Mouse (Mus musculus) megakaryocyte-erythroid progenitor cell, adult 5-6 weeks (primary cell): ENCODE measurements around the gene Rps6kl1. TPM values are rescaled to one million over a fixed set of nuclear protein-coding genes. Genes with fewer than 3 reads are reported as not detected.
A peak's percentile ranks its signal among the peaks of the same experiment; 100 is the strongest.
"Not testable (repeated sequence)": the region's sequence is repeated elsewhere in the genome, so short reads cannot be mapped to it uniquely, and the experiment has no call there.

ENCODE experiments used
- ATAC-seq: replicated peaks from 2 replicates; pipeline ENCODE4 v1.8.0; 2016; ENCODE audit warnings: mild to moderate bottlenecking, inconsistent platforms; ENCODE audit not compliant: severe bottlenecking, poor library complexity, low FRiP score, low TSS enrichment
- total RNA-seq, 2 experiments: library from RNA; stranded (forward) in 1 of 2; stranded (reverse) in 1 of 2; fragments of 200-1000, 215-1000 nt in 1 of 2; fragments of >200 nt in 1 of 2; fragmentation: Nextera tagmentation in 1 of 2; gene quantifications; 2 replicates each; pipeline ENCODE4 v1.2.3; 2014 to 2017

Rps6kl1 gene
- total RNA-seq, 2 experiments from 2014 or later = not detected

DNA sequence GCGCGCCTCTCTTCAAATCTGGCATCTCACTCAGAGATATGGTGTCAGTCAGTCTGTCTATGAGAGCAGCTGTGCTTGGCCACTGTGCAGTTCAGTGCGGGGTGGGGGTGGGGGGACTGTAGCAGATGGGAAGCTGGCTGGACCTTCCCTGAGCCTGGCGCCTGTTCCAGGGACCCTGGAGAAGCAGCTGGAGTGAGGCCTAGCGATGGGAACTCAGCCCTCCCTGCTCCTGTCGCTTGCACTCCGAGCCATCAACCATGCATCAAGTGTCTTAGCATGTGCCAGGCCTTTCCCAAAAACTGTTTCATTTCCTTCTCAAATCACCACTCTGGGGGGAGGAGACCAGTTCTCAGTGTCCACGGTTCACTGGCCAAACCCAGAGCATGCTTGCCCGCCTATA, 5.4 kb downstream of the Rps6kl1 start:
- no peak for ATAC-seq

- ATAC-seq = no peak
Observed at GRCm38 (mm10) chr12:85144821-85145220, 6.2 kb downstream of the Rps6kl1 start.

DNA sequence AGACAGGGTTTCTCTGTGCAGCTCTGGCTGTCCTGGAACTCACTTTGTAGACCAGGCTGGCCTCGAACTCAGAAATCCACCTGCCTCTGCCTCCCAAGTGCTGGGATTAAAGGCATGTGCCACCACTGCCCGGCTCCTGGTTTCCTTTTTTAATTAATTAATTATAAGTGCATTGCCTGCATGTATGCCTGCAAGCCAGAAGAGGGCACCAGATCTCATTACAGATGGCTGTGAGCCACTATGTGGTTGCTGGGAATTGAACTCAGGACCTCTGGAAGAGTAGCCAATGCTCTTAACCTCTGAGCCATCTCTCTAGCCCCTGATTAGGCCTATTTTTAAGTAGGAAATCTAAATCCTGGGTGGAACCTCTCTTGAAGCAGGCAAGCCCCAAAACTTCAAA, 6.8 kb downstream of the Rps6kl1 start:
- ATAC-seq = not testable (repeated sequence)

- ATAC-seq = peak; percentile 66
Observed at GRCm38 (mm10) chr12:85142803-85143202, 8.3 kb downstream of the Rps6kl1 start.

GRCm38 (mm10) chr12:85141096-85141495, 10.0 kb downstream of the Rps6kl1 start:
- ATAC-seq = no peak

- no peak for ATAC-seq
Observed at GRCm38 (mm10) chr12:85140036-85140701, 10.9 kb downstream of the Rps6kl1 start.

DNA sequence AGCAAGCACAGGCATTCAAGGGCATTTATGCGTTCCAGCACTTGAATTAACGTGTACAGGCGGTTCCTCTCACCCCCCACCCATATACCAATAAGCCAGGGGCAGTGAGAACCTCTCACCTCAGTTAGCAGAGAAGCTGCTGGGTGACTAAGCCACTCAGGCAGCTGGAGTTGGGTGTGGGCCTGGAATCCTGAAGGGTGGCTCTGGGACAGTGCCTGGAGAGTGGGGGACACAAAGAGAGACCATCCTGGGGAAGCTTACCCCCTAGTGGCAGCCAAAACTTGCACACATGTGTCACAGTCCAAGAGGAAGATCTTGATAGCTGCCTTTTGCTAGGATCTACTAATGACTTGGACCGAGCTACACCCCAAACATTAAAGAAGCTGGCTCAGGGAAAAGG, 14.4 kb downstream of the Rps6kl1 start:
- no peak for ATAC-seq

DNA sequence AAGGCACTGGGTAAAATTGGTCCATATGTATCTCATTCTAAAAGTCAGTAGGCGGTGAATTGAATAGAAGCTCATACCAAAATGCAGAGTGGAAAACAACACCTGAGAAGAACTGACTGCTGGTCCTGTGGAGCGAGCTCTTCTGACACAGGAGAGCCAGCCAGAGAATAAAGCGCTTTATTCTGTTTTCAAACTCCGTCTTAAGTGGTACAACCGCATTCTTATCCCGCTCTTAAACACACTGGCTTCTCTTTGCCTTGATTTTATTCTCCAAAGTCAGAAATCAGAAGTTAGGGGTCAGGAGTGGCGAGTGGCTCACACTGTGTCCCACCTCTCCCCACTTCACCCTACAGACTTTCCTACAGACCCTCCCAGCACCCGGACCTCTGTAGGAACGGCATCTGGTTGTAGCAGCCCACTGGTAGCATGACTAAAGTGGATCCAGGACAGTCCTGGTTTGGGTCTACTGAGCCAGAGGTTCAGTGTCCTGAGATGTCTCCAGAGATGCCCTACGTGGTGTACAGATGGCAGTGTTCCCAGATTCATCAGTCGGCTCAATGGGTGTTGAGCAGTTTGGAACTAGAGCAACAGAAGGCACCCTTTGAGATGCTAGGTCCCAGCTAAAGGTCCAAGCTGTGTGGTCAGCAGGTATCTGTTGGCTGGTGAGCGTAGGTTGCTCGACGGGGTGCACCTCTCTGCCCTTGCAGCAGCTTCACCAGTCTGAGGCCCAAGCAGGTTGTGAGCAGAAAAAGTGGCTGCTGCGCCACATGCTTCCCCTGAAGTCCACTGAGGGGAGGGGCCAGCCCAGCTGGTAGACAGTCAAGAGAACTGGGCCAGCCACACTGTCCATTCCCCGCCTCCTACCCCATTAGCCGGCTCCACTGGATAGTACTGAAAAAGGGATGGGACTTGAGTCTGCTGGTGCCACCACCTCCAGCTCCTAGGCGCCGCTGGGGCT, 15.3 kb downstream of the Rps6kl1 start:
- peak; percentile 17; the same call in 1 of the 2 replicates for ATAC-seq

GRCm38 (mm10) chr12:85134043-85134794, 16.8 kb downstream of the Rps6kl1 start:
- ATAC-seq = no peak

GRCm38 (mm10) chr12:85131361-85131760, 19.7 kb downstream of the Rps6kl1 start:
- no peak for ATAC-seq

- no peak for ATAC-seq
Observed at GRCm38 (mm10) chr12:85129426-85129978, 21.6 kb downstream of the Rps6kl1 start.

- ATAC-seq = peak; percentile 58; the same call in 1 of the 2 replicates
Observed at GRCm38 (mm10) chr12:85126986-85127603, 24.0 kb downstream of the Rps6kl1 start.

- ATAC-seq = no peak
Observed at GRCm38 (mm10) chr12:85124751-85125150, 26.3 kb downstream of the Rps6kl1 start.

DNA sequence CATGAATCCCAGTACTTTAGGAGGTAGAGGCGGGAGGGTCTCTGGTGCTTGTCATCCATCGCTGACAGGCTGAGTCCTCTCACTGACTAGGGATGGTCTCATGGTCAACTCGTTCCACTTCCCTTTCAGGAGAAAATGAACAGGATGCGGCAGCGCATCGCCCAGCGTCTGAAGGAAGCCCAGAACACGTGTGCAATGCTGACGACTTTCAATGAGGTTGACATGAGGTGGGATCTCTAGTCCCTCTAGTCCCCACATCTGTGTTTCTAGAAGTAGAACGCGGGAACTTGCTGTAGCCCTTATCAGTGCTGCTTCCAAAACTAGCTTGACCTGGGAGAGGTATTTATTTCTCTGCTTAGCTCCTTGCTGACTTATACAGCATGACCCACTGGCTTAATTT, 27.4 kb downstream of the Rps6kl1 start:
- no peak for ATAC-seq

DNA sequence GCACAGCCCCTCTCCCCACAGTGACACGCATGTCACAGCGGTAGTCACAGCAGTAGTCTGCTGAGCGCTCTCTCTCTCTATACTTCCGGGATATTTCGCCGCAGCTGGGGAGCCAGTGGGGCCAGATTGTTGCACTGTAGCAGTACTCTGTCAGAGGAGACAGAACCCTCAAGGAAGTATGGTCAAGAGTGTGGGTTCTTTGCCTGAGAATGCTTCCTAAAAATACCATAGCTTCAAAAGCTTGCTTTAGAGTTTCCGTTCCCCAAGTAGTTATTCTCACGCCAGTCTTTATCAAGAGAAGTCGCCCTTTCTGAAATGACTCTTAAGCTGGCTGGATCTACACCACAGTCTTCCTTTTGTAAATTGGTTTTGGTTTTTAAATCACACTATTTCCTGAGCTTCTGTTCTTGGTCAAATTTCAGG, 27.9 kb downstream of the Rps6kl1 start:
- no peak for ATAC-seq

DNA sequence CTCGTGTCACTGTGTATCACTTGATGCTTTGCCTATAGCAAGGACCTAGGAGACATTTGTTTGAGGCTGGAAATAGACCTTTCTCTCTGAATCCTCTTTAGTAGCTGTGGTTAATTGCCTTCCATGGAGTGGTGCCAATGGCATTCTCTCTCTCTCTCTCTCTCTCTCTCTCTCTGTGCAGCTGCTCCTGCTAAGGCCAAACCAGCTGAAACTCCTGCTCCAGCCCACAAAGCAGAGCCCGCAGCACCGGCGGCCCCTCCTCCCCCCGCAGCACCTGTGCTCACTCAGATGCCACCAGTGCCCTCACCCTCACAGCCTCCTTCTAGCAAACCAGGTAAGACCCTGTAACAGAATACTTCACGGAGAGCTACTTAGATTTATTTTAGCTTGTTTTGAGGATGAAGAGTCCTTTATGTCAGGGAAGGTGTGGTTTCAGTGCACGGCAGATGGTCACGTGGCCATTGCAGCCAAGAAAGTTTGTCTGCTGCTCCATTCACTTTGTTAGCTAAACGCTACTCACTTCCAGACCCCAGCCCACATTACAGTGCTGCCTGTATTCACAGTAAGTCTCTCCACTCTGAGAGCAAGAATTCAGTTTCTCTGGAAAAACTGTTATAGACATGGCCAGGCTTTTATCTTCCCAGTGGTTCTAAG, 29.1 kb downstream of the Rps6kl1 start:
- no peak for ATAC-seq

GRCm38 (mm10) chr12:85115678-85116077, 35.4 kb downstream of the Rps6kl1 start:
- ATAC-seq = no peak

- ATAC-seq = no peak
Observed at GRCm38 (mm10) chr12:85113917-85114316, 37.1 kb downstream of the Rps6kl1 start.

DNA sequence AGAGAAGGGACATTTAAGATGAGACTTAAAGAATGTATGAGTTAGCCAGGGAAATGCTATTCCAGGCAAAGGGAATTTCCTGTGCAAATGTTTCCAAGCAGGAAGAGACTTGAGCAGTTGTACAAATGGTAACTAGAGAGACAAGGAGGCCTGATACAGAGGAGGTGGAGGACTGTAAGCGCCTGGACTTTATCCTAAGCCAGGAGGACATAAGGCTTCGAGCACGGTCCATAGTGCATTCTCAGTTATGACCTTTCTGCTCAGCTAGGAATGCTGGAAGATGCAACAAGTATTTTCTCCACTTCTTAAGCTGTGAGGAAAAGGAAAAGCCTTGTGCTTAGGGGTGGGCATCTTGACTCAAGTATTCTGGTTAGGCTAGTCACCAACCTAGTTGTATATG, 37.7 kb downstream of the Rps6kl1 start:
- no peak for ATAC-seq
